ENCODE assay signal across 8 mouse cellular contexts in the genomic region with DNA sequence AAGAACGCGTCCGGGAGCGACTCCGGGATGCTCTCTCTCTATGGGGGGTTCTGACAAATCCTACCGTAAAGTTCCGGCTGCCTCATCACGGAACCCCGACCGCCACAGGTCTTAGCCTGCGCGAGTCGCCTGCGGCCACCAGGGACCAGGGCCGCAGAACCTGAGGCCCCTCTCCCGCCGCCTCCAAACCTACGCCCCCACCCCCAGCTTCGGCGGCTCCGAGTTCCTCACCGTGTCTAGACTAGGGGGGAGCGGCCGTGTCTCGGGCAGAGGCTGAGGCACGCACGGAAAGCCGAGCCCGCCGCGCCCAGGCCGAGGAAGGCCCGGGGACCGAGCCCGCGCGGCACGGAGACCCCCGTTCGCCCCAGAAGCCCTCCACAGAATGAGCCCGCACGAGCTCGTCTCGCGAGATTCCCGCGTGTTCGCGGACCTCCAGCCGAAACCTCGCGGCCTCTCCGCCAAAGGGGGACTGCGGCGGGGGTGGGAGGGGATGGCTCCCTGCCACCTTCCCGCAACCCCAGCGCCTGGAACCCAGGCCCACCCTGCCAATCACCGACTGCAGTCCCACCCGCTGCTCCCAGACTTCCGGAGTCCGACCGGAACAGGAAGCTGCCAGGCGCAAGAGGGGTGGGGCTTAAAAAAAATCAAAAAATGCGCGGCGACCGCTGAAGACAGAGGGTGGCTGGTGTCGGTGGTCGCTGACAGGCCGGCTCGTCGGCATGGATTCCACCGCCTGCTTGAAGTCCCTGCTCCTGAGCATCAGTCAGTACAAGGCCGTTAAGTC. TPM values are rescaled to one million over a fixed set of nuclear protein-coding genes. Genes with fewer than 3 reads are reported as not detected.
A peak's percentile ranks its signal among the peaks of the same experiment; 100 is the strongest.
DNase-seq lines count a peak whose midpoint lies in the region; ATAC-seq lines count a peak whose summit lies in the region.

Gene Dzip3 (minus strand): TSS at position 607 of the 784 bp plus-strand sequence.
Gene Cip2a (plus strand): TSS at position 627 of the 784 bp plus-strand sequence.

- ATAC-seq in common myeloid progenitor, adult 5-6 weeks (replicated peaks; ENCODE audit: low read depth, poor library complexity, severe bottlenecking): peak; percentile 90
- peak; percentile 91 for ATAC-seq in megakaryocyte progenitor cell, adult 5-6 weeks (replicated peaks; ENCODE audit: poor library complexity)

- peak; percentile 99 for DNase-seq in ZHBTc4 (ENCODE audit: low read depth, low spot score)
- peak; percentile 70 to 80 for DNase-seq in gastrocnemius, adult 8-10 months (ENCODE audit: low spot score in 2 of 2)
- peak; percentile 90 for DNase-seq in induced T-regulatory cell, adult 2 months (ENCODE audit: low read depth)
- DNase-seq in left cerebral cortex, adult 9 months (ENCODE audit: low spot score in 2 of 2): peak; percentile 81 to 89
- peak; percentile 91 for DNase-seq in right cerebral cortex, postnatal 14 days
- DNase-seq in urinary bladder, postnatal 36 days (ENCODE audit: low spot score in 2 of 2): peak; percentile 79 to 84

RNA-seq across cellular contexts. Expression of gene Dzip3, which starts in this region (rescaled TPM):
- total RNA-seq in common myeloid progenitor, adult 5-6 weeks (2017): 37.0 and 39.6 TPM in 2 replicates
- total RNA-seq in gastrocnemius, adult 8-10 months (2022): 1 to 10 TPM; 2.9 to 4.0 (median 3.1) TPM
- total RNA-seq in megakaryocyte progenitor cell, adult 5-6 weeks (2015): 29.1 and 31.5 TPM in 2 replicates
- total RNA-seq in megakaryocyte progenitor cell, adult 5-6 weeks (2017): 24.5 and 30.8 TPM in 2 replicates

RNA-seq across cellular contexts. Expression of gene Cip2a, which starts in this region (rescaled TPM):
- 117 and 145 TPM in 2 replicates for total RNA-seq in common myeloid progenitor, adult 5-6 weeks (2017)
- 1 to 10 TPM in 1 of 4 experiments, under 1 TPM in 3; 0.63 to 1.0 (median 0.80) TPM for total RNA-seq in gastrocnemius, adult 8-10 months (2022)
- 85.7 and 97.0 TPM in 2 replicates for total RNA-seq in megakaryocyte progenitor cell, adult 5-6 weeks (2015)
- 75.7 and 101 TPM in 2 replicates for total RNA-seq in megakaryocyte progenitor cell, adult 5-6 weeks (2017)

Comparison
In these comparisons a context has a peak if more than half of its experiments do, and no peak if none do; other contexts are left out.
1. Peak in every context shown above with its lines: DNase-seq and ATAC-seq.
2. RNA of gene Cip2a (total RNA-seq): 117 to 145 TPM in common myeloid progenitor, adult 5-6 weeks and 75.7 to 101 TPM in megakaryocyte progenitor cell, adult 5-6 weeks; 0.63 to 1.0 TPM in gastrocnemius, adult 8-10 months; every median in the first group is over 10 times any median in the second.